Mouse (Mus musculus): ENCODE measurements around the gene Atp6ap1.

The Atp6ap1 gene

DNA sequence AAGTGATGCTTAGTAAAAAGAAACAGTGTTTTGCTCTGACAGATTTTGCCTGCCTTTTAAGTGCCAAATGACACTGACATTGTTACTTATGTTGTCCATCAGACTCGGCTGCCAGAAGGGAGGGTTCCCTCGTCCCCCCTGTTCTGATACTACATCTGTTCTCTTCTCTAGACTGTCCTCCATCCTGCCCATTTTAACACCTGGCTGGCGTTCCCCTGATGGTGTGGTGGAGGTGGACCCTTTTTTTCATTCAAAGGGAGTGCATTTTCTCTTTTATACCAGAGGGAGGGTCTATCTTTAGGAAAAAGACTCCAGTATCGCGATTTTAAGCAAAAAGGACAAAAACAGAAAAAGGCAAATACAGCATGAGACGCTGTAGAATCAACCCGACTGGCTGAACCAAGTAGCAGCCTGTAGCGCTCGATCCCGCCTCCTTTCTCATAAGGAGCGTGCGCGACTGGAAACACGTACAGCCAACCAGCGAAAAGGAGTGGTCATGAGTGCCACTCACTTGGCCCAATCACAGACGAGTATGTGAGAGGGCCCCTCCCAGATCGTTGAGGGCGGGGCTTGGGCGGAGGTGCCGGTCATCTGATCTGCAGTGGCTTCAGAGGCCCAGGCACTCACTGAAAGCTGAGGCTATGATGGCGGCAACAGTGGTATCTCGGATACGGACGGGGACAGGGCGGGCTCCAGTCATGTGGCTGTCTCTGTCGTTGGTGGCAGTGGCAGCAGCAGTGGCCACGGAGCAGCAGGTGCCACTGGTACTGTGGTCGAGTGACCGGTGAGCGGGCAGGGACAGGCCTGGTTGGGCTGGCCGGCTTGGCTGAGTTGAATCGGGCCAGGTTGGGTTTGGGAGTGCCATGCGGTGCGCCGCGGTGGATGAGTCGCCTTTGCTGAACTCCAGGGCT lies at the start of gene Atp6ap1:
Atp6ap1 (plus strand) TSS at position 560 of the 911 bp plus-strand sequence.
- DNase-seq (ENCODE audit: low spot score), result peak; percentile 87

DNA sequence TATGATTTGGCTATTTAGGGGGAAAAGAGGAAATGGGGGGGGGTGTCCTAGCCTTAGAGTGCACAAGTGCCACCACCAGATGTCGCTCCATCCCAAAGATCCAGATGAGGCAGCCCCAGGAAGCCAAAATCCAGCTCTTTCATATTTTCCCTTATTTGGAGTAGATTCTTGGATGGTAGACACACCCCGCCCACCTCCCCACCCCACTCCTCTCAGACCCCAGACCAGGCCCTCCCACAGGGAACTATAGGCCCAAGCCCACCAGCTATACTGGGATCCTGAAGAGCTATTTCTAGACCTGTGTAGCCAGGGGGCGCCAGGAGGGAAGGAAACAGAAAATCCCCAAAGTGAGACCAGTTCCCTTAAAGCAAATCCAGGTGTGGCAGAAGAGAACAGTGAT lies 48.2 kb upstream of the Atp6ap1 start:
- DNase-seq (ENCODE audit: low spot score), result no peak

DNA sequence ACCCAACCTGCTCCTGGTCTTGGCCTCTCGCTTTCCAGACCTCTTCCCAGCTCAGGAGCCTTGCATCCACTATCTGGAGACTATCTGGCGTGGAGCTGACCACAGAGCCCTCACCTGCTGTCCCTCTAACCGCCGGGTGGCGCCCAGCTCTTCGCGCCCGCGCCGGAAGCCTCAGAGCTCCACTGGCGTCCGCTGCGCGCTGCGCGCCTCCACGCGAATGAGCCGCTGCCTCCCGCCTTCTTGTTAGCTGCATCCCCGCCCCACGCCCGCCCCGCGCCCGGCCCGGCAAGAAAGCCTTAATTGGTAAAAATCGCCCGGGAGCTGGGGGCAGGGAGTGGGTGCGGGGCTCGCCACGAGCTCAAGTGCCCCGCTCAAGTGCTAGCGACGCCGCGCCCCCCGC lies 47.3 kb upstream of the Atp6ap1 start, which contains the start of gene Flna:
Flna (minus strand) TSS at position 206 of the 400 bp plus-strand sequence.
- no peak for DNase-seq (ENCODE audit: low spot score)

DNA sequence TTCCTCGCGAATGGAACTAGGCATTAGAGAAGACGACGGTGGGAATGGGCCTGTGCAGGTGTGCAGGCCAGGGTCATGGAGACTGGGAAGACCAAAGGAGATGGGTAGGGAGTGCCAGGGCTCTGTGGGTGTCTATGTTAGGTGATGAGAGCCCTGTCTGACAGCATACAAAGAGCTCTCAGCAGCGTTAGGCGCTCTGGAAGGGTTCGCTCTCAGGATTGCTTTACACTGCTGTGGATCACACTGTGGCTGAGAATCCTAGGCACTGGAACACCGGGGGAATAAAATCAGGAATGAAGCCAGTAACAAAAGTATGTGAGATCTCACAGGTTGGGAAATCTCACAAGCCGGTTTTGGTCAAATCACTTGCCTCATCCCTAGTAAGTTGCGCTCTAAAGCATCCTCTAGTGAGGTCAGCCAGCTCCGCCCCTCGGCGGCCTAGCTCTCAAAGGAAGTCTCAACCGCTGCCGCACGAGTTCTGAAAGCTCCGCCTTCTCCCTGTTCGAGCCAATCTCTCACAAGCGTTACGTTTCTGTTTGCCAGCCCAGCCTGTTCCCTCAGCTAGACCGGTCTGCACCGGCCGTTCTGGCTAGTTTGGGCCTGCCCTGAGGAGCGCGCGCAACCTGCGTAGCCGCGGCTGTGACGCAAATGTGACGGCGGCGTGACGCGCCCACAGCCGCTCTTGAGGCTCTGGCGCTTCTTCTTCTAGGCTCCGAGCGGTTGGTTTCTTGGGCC lies 42.6 kb upstream of the Atp6ap1 start, which contains the start of gene Emd:
Emd (plus strand) TSS at position 535 of the 735 bp plus-strand sequence.
- DNase-seq (ENCODE audit: low spot score), result no peak

DNA sequence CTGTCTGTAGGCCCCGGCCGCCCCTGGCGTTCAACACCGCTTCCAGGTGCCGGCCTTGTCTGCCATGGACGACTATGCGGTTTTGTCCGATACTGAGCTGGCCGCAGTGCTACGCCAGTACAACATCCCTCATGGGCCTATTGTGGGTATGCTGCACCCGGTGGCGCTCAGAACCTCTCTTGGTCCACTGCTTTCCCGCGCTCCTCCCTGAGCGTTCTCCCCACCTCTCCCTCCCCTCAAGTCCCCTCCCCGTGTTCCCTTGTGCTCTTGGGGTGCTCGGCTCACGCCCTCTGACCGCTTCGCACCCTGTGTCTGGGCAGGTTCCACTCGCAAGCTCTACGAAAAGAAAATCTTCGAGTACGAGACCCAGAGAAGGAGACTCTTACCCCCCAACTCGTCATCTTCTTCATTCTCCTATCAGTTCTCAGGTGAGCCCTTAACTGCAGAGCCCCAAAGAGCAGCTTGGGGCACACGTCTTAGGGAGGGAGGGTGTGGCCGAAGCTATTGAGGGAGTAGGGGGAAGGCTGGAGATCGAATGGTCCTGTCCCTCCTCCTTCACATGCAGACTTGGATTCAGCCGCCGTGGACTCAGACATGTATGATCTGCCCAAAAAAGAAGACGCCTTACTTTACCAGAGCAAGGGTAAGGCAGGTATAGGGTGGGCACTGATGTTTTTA lies 41.9 kb upstream of the Atp6ap1 start:
- no peak for DNase-seq (ENCODE audit: low spot score)

DNA sequence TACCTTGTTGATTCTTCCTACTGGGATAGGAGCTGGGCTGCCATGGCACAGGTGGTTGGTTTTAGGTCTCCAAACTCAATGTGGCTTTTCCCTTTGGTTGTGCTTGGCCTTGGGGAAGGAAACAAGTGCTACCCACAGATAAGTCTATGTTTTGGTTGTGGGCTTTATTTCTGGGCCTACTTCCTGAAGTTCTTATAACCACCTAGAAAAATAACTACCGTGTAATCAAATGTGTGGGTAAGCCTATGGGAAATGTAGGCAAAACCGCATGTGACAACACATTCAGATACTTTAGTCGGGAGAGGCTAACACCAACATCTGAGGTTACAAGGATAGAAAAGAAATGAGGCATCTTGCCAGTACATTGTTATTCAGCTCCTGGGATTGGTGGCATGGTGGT lies 39.2 kb upstream of the Atp6ap1 start:
- no peak for DNase-seq (ENCODE audit: low spot score)

DNA sequence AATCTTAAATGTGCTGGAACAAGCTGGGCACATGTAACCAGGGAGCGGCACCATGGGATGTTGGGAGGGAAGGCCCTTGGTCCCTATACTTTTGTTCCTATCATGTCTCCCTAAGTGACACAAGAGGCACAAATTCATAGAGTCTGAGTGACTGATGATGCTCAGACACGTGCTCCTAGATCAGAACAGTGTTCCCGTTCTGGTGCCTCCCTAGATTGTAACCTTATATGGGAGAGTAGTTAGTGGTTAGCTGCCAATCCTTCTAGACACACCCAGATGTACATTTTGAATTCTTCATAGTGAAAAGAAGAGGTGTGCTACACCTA lies 27.2 kb upstream of the Atp6ap1 start:
- no peak for DNase-seq (ENCODE audit: low spot score)

DNA sequence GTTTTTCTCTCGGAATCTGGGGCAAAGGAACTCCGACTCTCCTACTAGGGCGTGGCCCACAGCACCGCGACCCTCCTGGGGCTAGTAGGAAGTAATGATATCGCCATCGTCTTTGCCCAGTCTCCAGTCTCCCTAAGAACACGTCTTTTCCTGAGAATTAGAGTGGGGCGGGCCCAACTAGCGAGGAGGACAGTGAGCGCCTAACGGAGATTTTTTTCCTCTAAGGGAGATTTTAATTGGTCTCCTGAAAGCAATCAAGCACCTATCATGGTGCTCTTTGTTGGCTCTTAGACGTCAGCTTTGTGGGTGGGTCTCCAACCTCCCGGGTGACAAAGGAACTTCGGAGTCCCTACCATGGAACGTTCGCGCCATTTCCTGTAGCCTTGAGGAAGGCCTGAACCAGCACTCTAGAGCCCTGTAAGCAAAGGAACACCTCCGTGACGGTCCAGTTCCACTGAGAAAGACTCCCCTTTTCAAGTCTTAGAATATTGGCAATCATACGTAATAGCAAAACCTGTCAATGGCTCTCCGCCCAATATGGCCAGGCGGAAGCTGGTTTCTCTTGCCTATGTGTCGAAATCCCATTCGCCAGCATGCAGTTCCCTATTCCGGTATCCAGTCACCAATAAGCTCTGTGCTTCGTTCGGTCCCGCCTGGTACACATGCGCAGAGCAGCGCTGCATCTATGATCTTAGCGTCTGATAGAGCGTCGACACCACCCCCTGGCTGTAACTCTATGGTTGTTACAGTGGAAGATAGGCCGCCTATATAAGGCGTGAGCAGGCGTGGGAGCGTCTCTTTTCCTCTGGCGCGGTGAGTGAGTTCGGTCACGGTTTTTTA lies 26.6 kb upstream of the Atp6ap1 start, which contains the start of gene Rpl10:
Rpl10 (plus strand) TSS at position 751 of the 840 bp plus-strand sequence.
- DNase-seq (ENCODE audit: low spot score), result peak; percentile 92

DNA sequence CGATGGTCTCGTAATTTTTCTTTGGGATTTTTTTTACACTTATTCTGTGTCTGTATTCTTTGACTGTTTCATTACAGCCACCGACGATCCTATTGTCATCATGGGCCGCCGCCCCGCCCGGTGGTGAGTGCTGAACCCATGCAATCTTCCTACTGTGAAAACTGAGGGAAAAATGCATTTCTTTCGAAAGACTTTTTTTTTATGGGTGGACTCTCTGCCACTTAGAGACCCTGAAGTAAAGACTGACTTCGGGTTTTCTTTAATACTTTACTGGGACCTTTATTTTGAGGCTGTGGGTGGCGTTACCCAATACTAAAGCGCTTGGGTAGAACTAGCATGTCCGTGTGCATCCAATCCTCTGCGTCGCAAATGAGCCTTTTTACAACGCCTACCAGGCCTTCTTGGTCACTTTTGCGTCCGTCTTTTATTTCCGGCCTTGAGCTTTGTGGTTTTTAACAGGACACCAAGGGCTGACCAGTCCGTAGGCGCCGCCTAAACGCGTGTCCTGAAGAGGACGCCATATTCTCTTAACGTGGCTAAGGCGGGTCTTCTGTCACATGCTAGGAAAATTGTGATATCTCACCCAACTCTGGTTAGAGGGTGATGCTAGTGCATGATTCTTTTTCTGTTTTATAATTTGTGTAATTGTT lies 25.9 kb upstream of the Atp6ap1 start:
- no peak for DNase-seq (ENCODE audit: low spot score)

DNA sequence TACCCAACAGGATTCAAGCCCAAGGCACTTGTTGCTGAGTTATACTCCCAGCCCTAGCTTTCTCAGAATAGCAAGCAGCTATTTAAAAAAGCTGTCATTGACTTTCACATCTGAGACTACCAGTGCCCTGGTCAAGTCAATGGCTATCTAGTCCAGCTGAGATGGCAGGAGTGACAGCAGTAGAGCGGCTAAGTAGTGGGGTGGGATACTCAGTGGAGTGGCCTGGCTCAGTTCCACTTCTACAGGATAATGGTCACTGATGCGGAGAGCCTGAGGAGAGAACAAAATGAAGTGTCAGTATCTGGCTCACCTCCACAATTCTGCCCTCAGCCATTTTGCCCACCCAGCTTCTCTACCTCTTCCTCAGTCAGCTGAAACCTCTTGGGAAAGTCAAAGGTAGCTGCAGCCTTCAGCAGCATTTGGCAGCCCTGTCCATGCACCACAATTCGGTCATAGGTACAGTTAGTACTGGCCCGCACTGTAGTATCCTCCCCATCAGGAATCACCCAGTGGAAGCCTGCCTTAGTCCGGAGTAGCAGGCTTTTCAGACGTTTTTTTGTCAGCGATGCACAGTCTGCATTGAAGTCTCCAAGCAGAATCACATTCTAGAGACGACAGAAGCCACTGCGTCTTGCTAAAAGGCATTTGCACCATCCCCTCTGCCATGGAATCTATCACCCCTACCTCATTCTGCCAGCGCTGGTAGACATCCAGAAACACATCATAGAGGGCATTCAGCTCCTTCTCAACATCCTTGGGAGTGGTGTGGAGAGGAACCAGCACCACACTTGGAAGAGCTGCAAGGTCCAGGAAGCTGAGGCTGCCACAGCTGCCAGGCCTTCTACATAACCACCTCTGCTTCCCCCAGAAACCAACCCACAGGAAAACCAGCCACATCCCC lies 23.2 kb upstream of the Atp6ap1 start:
- no peak for DNase-seq (ENCODE audit: low spot score)

DNA sequence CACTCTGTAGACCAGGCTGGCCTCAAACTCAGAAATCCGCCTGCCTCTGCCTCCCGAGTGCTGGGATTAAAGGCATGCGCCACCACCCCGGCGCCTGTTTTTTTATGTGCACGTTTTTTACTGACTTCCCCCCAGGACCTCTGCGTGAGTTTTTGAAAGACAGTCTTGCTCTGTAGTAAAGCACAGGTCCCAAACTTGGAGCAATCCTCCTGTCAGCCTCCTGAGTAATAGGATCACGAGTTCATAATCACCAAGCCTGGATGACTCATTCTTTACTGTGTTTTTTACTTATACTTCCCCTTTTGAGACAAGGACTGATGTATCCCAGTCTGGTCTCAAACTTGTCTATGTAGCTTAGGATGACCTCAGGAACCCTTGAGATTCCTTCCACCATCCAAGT lies 19.0 kb upstream of the Atp6ap1 start:
- no peak for DNase-seq (ENCODE audit: low spot score)

DNA sequence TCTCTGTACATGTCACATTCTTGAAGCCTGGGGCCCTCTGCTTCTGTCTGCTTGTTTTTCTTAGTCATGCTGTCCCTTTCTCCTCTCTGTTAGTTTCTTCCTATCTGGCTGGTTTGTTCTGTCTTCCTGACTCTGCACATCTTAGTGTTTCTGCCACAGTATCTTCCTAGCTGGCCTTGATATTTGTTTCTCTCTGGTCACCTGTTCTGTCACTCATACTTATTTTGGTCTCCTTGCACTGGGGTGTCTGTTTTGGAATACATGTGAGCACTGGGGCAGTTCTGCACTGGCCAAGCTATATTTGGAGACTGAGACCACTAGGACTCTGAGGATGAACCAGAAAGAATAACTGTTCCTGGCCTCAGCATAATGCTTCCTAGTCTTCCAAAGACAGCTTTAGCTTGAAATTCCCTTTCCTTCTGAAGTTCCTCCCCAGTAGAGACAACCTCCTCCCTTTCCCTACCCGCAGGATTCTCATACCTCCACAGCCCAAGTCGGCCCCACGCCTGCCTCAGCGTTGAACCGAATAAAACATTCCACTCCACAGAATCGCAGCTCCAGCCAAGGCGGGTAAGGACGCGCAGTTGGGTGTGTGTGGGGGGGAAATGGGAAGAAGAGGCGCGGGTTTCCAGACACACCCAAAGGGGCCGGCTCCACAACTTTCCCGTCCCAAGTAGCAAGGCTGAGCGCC lies 15.7 kb upstream of the Atp6ap1 start:
- DNase-seq (ENCODE audit: low spot score), result no peak

DNA sequence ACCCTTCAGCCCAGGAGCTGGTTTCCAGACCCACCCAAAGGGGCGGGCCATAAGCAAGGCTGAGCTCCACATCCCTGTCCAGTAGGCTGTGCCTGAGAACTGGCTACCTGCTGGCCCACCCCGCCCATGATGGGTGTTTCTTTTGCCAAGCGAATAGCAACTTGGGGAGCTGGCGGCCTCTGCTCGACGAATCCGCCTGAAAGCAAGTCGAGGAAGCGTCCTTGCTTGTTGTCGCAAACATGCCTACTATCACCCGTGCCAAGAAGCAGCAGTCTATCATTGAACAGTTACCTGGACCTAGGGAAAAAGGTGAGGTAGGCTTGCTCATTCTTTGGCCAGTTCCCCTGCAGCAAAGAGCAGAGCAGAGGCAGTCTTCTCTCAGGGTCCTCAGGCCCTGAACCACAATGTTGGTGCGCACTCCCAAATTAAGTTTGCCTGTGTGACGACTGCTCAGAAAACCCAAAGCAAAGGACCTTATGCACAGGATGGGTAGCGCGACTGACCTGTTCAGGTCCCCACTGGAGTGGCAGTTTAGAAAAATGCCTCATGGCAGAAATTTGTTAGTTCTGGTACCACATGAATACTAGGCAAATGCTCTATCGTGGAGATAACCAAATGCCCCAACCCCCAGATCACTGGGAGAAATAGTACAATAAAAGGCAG lies 15.0 kb upstream of the Atp6ap1 start, which contains the start of the genes Taz and Dnase1l1:
Taz (plus strand) TSS at position 181 of the 663 bp plus-strand sequence.
Dnase1l1 (minus strand) TSS at position 606 of the 663 bp plus-strand sequence.
- peak; percentile 24 for DNase-seq (ENCODE audit: low spot score)

DNA sequence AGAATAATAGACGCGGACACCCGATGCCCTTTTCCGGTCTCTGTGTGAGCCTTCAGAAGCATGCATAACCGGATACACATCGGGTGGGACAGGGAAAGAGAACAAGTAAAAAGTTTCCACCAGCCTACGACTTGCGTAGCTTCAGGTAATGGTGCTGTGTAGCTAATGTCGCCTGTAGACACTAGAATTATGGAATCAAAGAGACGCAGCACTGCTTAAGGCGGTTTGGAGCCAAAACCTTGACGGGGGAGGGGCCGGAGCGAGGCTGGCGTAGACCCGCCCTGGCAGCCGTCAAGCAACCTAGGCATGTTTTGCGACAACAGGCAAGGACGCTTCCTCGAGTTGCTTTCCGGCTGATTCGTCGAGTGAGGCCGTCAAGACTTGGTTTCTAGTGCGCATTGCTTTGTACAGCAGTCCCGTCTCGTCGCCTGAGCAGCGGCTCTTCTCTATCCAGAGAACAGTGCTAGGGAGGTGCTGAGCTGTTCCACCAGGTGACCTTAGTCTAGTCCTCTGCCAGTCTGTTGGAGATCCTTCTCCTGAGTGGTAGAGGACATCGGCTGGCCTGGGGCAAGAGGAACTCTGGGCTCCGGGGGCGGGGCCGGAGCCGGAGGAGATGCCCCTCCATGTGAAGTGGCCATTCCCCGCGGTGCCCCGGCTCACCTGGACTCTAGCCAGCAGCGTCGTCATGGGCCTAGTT lies 14.4 kb upstream of the Atp6ap1 start:
- peak; percentile 65 for DNase-seq (ENCODE audit: low spot score)

DNA sequence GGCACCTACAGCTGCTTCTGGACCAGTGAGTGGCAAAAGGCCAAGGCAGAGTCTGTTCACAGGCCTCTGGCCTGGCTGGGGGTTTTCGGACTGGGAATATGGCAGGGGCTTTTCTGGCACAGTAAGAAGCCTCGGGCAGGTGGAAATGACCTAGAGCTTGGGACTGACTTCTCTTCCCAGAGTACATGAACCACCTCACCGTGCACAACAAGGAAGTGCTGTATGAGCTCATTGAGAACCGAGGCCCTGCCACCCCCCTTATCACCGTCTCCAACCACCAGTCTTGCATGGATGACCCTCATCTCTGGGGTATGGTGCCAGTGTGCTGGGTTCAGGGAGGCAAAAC lies 13.8 kb upstream of the Atp6ap1 start:
- DNase-seq (ENCODE audit: low spot score), result no peak

DNA sequence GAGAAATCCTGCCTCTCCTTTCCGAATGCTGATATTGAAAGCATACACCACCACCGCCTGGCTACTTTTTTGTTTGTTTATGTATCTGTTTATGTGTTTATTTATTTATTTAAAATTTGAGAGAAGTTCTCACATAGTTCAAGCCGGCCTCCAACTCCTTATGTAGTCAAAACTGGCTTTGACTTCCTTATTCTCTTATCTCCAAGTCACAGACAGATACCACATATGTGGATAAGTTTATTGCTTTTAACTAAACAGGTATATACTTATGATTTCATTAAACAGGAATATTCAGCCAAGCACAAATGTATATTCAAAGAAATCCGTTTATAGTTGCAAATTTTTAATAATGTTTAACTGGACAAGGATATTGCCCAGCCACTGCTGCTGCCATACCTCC lies 3.5 kb upstream of the Atp6ap1 start:
- no peak for DNase-seq (ENCODE audit: low spot score)

DNA sequence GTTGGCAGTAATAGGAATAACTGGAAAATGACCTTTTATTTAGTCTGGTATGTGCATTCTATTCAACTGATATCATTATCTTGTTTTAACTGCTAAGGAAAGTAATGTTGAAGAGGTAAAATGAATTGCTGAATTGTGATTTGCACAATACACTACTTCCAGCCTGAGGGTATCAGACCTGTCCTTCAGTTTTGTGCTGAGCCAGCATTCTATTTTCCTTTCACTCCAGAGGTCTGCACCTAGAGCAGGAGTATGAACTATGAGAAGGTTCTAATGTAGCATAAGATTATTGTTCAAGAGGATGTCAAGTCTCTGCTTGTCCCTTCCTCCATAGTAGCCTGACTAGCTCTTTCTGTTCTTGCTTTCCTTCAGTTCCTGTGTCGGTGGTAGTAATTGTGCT lies 1.5 kb downstream of the Atp6ap1 start:
- DNase-seq (ENCODE audit: low spot score), result no peak

DNA sequence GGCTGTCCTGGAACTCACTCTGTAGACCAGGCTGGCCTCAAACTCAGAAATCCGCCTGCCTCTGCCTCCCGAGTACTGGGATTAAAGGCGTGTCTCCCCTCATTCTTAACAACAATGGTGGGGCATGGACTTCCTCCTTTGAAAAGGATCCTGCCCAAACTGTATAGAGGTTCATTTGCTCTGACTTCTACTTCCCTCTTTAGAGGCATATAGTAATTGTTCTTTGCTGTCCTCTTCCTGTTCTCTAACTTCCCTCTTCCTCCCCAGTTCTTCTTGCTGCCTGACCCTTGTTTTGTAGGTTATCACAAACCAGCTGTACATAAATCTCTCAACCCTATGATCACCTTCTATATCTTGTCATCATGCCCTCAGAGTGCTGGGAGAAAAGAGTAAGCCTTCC lies 2.8 kb downstream of the Atp6ap1 start:
- no peak for DNase-seq (ENCODE audit: low spot score)

Measured in layer of hippocampus, adult 9-10 months (tissue).